ENCODE assay signal across 17 mouse cellular contexts in genomic region chr1:136561823-136562222, GRCm38 (mm10).
DNase-seq lines count a peak whose midpoint lies in the region; ATAC-seq lines count a peak whose summit lies in the region.
"Had no signal": no experiment of that assay in that cellular context is flagged by ENCODE, and none has a peak within 500 bp of the region (broad histone marks: within the 10 kb centered on the region; RNA-seq: fewer than 3 reads in every experiment).

No protein-coding gene starts in this region.

- peak overlapping the region; percentile 54 for H3K4me2 ChIP-seq in heart, embryonic 16.5 days (ENCODE audit: low read depth, low read length)
- H3K4me2 ChIP-seq in intestine, embryonic 16.5 days (ENCODE audit: low read depth, low read length), result no peak overlapping the region
- H3K4me2 ChIP-seq: midbrain, embryonic 12.5 days had no signal

- peak; percentile 74; the same call in 1 of the 2 replicates for ATAC-seq in heart, embryonic 16.5 days (replicated peaks; ENCODE audit: extremely low read depth, insufficient read depth, low FRiP score)
- peak; percentile 75 for ATAC-seq in intestine, embryonic 16.5 days
- ATAC-seq: forebrain, embryonic 16.5 days had no signal

- no peak overlapping the region for H3K4me3 ChIP-seq in heart, embryonic 16.5 days (ENCODE audit: low read length)
- no peak overlapping the region for H3K4me3 ChIP-seq in intestine, embryonic 16.5 days (ENCODE audit: low read length)
- H3K4me3 ChIP-seq: gastrocnemius, adult 2 months; midbrain, embryonic 12.5 days; myocyte had no signal

- peak overlapping the region; percentile 73 for H3K27ac ChIP-seq in heart, embryonic 16.5 days (ENCODE audit: low read length)
- no peak overlapping the region for H3K27ac ChIP-seq in intestine, embryonic 16.5 days (ENCODE audit: low read length)
- H3K27ac ChIP-seq: gastrocnemius, adult 2 months; macrophage; midbrain, embryonic 12.5 days had no signal

- WGBS in heart, embryonic 16.5 days, result 18% methylated on average over 10 of the region's 10 CpGs
- 28% methylated on average over 10 of the region's 10 CpGs for WGBS in intestine, embryonic 16.5 days

- H3K36me3 ChIP-seq in heart, embryonic 16.5 days (ENCODE audit: control insufficient read depth, insufficient read depth), result no peaks in the 10 kb centered on the region
- no peaks in the 10 kb centered on the region for H3K36me3 ChIP-seq in intestine, embryonic 16.5 days (ENCODE audit: control insufficient read depth, insufficient read depth, low read length)
- H3K36me3 ChIP-seq: midbrain, embryonic 12.5 days had no signal

- no peaks in the 10 kb centered on the region for H3K27me3 ChIP-seq in heart, embryonic 16.5 days (ENCODE audit: control insufficient read depth, insufficient read depth, low read length)
- H3K27me3 ChIP-seq in intestine, embryonic 16.5 days (replicated peaks; ENCODE audit: control insufficient read depth, insufficient read depth, low read length), result no peaks in the 10 kb centered on the region

- H3K9me3 ChIP-seq in heart, embryonic 16.5 days (replicated peaks; ENCODE audit: control insufficient read depth, low read length), result no peaks in the 10 kb centered on the region
- no peaks in the 10 kb centered on the region for H3K9me3 ChIP-seq in intestine, embryonic 16.5 days (ENCODE audit: control insufficient read depth, low read length)
- H3K9me3 ChIP-seq: midbrain, embryonic 12.5 days had no signal

- no peak overlapping the region for H3K9ac ChIP-seq in heart, embryonic 16.5 days (ENCODE audit: low read length)
- no peak overlapping the region for H3K9ac ChIP-seq in intestine, embryonic 16.5 days (ENCODE audit: low read depth, low read length)
- H3K9ac ChIP-seq: midbrain, embryonic 12.5 days had no signal

- peaks cover 16% of the 10 kb centered on the region for H3K4me1 ChIP-seq in heart, embryonic 16.5 days (ENCODE audit: control insufficient read depth, insufficient read depth, low read length)
- H3K4me1 ChIP-seq in intestine, embryonic 16.5 days (ENCODE audit: control insufficient read depth, insufficient read depth, low read length), result peaks cover 5% of the 10 kb centered on the region

- DNase-seq in heart, adult 11 months, result no peak
- peak; percentile 33 for DNase-seq in ZHBTc4 (ENCODE audit: low read depth, low spot score)
- peak; percentile 22 to 68 for DNase-seq in lung, postnatal 4 days
- no peak for DNase-seq in cerebellum, postnatal 14 days
- DNase-seq in gastrocnemius, postnatal 14 days, result no peak
- DNase-seq in cerebellum, adult 9-11 months, result no peak
- DNase-seq: adrenal gland, postnatal 25 days; cerebellum, adult 9-10 months; gastrocnemius, adult 2 months; kidney, postnatal 25 days; liver had no signal

- intact Hi-C loops in gastrocnemius, postnatal 14 days (cut with DNase I; ENCODE audit: low total_unique reads), result loop anchor here (10.0 kb wide), 1 partner anchor 53 kb away; no protein-coding TSS in a partner anchor

Comparison
In these comparisons a context has a peak if more than half of its experiments do, and no peak if none do; other contexts are left out.
1. DNase-seq: peak in ZHBTc4 (single experiment) and lung, postnatal 4 days (2 of 2); none in heart, adult 11 months (single experiment), cerebellum, postnatal 14 days (0 of 2), gastrocnemius, postnatal 14 days (single experiment) and cerebellum, adult 9-11 months (single experiment).